Mouse (Mus musculus) adrenal gland, postnatal 14 days (tissue): ENCODE data around the gene Sdc4. TPM values are rescaled to one million over a fixed set of nuclear protein-coding genes. Genes with fewer than 3 reads are reported as not detected.
A peak's percentile ranks its signal among the peaks of the same experiment; 100 is the strongest.

ENCODE experiments used
- DNase-seq: peaks from one replicate; pipeline ENCODE4 v3.0.0; 2021; ENCODE audit warnings: mixed read lengths
- total RNA-seq: library from RNA; stranded (reverse); gene quantifications from 2 replicates; pipeline ENCODE4 v1.2.3, GENCODE M21; 2021

Gene Sdc4
- total RNA-seq, 1 experiment from 2014 or later = 208 TPM

GRCm38 (mm10) chr2:164403396-164404081, 40.1 kb downstream of the Sdc4 start:
- no peak for DNase-seq

- peak; percentile 88 for DNase-seq
Observed at GRCm38 (mm10) chr2:164402906-164403305, 40.8 kb downstream of the Sdc4 start, which contains the start of gene Rbpjl. Gene Rbpjl (plus strand): TSS chr2:164403141.

GRCm38 (mm10) chr2:164396911-164397310, 46.8 kb downstream of the Sdc4 start:
- no peak for DNase-seq

GRCm38 (mm10) chr2:164396076-164396475, 47.6 kb downstream of the Sdc4 start:
- no peak for DNase-seq

- DNase-seq = no peak
Observed at GRCm38 (mm10) chr2:164393126-164393525, 50.6 kb downstream of the Sdc4 start.

GRCm38 (mm10) chr2:164389499-164389898, 54.2 kb downstream of the Sdc4 start:
- DNase-seq = peak; percentile 89

GRCm38 (mm10) chr2:164389020-164389419, 54.7 kb downstream of the Sdc4 start, which contains the start of gene Slpi:
Gene Slpi (minus strand): TSS chr2:164389095.
- no peak for DNase-seq

GRCm38 (mm10) chr2:164386953-164387352, 56.7 kb downstream of the Sdc4 start:
- peak; percentile 58 for DNase-seq

- DNase-seq = no peak
Observed at GRCm38 (mm10) chr2:164385927-164386763, 57.5 kb downstream of the Sdc4 start.

- DNase-seq = peak; percentile 43
Observed at GRCm38 (mm10) chr2:164383656-164384399, 59.9 kb downstream of the Sdc4 start.

- peak; percentile 21 for DNase-seq
Observed at GRCm38 (mm10) chr2:164382971-164383370, 60.7 kb downstream of the Sdc4 start.

- no peak for DNase-seq
Observed at GRCm38 (mm10) chr2:164381726-164382125, 62.0 kb downstream of the Sdc4 start.

- DNase-seq = no peak
Observed at GRCm38 (mm10) chr2:164377478-164378426, 65.9 kb downstream of the Sdc4 start.

Other genes with a start within 250 kb of the Sdc4 start
- gene Wfdc15a, start 243.8 kb downstream of the Sdc4 start, total RNA-seq = not detected in 2 replicates
- gene Wfdc15b, start 222.2 kb downstream of the Sdc4 start, total RNA-seq = not detected in 2 replicates
- gene Svs2, start 205.4 kb downstream of the Sdc4 start, total RNA-seq = not detected in 2 replicates
- not detected in 2 replicates for gene Svs3b, start 187.2 kb downstream of the Sdc4 start, total RNA-seq
- gene Svs4, start 165.4 kb downstream of the Sdc4 start, total RNA-seq = not detected in 2 replicates
- not detected in 2 replicates for gene Svs3a, start 154.6 kb downstream of the Sdc4 start, total RNA-seq
- not detected in 2 replicates for gene Svs6, start 127.1 kb downstream of the Sdc4 start, total RNA-seq
- gene Svs5, start 111.1 kb downstream of the Sdc4 start, total RNA-seq = 0.70 and 0.98 TPM in 2 replicates
- gene Slpi, start 54.8 kb downstream of the Sdc4 start, total RNA-seq = 9.2 and 9.3 TPM in 2 replicates
- gene Rbpjl, start 40.7 kb downstream of the Sdc4 start, total RNA-seq = not detected in 2 replicates
- gene Matn4, start 38.7 kb downstream of the Sdc4 start, total RNA-seq = 1.7 and 2.3 TPM in 2 replicates
- 31.2 and 34.2 TPM in 2 replicates for gene Sys1, start 13.1 kb upstream of the Sdc4 start, total RNA-seq
- 0.82 and 5.9 TPM in 2 replicates for gene Gm20458, start 17.1 kb upstream of the Sdc4 start, total RNA-seq
- not detected in 2 replicates for gene Trp53tg5, start 29.8 kb upstream of the Sdc4 start, total RNA-seq
- 10.0 and 13.8 TPM in 2 replicates for gene Dbndd2, start 42.2 kb upstream of the Sdc4 start, total RNA-seq
- 85.2 and 89.0 TPM in 2 replicates for gene Pigt, start 53.6 kb upstream of the Sdc4 start, total RNA-seq
- gene Wfdc2, start 118.5 kb upstream of the Sdc4 start, total RNA-seq = 2.1 TPM in 1 of 2 replicates, not detected in the other
- gene Spint3, start 129.6 kb upstream of the Sdc4 start, total RNA-seq = not detected in 2 replicates
- gene Wfdc6a, start 141.6 kb upstream of the Sdc4 start, total RNA-seq = 0.49 and 1.2 TPM in 2 replicates
- gene Eppin, start 149.7 kb upstream of the Sdc4 start, total RNA-seq = not detected in 2 replicates
- not detected in 2 replicates for gene Wfdc6b, start 169.6 kb upstream of the Sdc4 start, total RNA-seq
- 0.23 TPM in 1 of 2 replicates, not detected in the other for gene Wfdc8, start 169.7 kb upstream of the Sdc4 start, total RNA-seq
- gene Wfdc16, start 194.9 kb upstream of the Sdc4 start, total RNA-seq = not detected in 2 replicates
- gene Wfdc10, start 212.2 kb upstream of the Sdc4 start, total RNA-seq = not detected in 2 replicates
- gene Wfdc9, start 212.7 kb upstream of the Sdc4 start, total RNA-seq = not detected in 2 replicates
- gene Wfdc11, start 230.2 kb upstream of the Sdc4 start, total RNA-seq = not detected in 2 replicates
- not detected in 2 replicates for gene Wfdc13, start 241.2 kb upstream of the Sdc4 start, total RNA-seq